Mouse (Mus musculus) brain, embryonic 14.5 days (tissue): ENCODE results near the gene Atp8b4. TPM values are rescaled to one million over a fixed set of nuclear protein-coding genes. Genes with fewer than 3 reads are reported as not detected.

Experiments
- DNase-seq: peaks from one replicate; pipeline ENCODE4 v3.0.0-alpha.2; 2011; ENCODE audit warnings: low read depth
- CTCF ChIP-seq: fragments of 200-500 bp; IDR thresholded peaks from 2 replicates; pipeline ENCODE4 v1.5.1; 2012; ENCODE audit warnings: inconsistent platforms, mild to moderate bottlenecking, moderate library complexity, borderline replicate concordance; ENCODE audit not compliant: insufficient read depth, insufficient read length; ENCODE audit errors: extremely low read depth
- POLR2A ChIP-seq: fragments of 200-500 bp; IDR thresholded peaks from 2 replicates; pipeline ENCODE4 v1.6.1; 2012; ENCODE audit warnings: mild to moderate bottlenecking, inconsistent platforms, borderline replicate concordance; ENCODE audit not compliant: poor library complexity, insufficient read depth, insufficient read length, severe bottlenecking; ENCODE audit errors: extremely low read depth
- polyA plus RNA-seq: library from polyadenylated mRNA; depleted of rRNA; stranded (reverse); fragments of >200 nt; gene quantifications from 2 replicates; pipeline ENCODE4 v1.2.3, GENCODE M21; 2012

Atp8b4 gene
- polyA plus RNA-seq, 1 experiment, result 0.08 TPM

- peak; percentile 9 for DNase-seq
- no peak for TF ChIP-seq POLR2A
- TF ChIP-seq CTCF, result no peak
Measured at GRCm38 (mm10) chr2:126420901-126421300, 79.6 kb downstream of the Atp8b4 start.

GRCm38 (mm10) chr2:126418916-126419315, 81.6 kb downstream of the Atp8b4 start:
- no peak for TF ChIP-seq CTCF
- no peak for TF ChIP-seq POLR2A
- no peak for DNase-seq

GRCm38 (mm10) chr2:126416772-126417171, 83.7 kb downstream of the Atp8b4 start:
- TF ChIP-seq CTCF, result no peak
- no peak for TF ChIP-seq POLR2A

GRCm38 (mm10) chr2:126415981-126416380, 84.5 kb downstream of the Atp8b4 start:
- TF ChIP-seq POLR2A (no peak), CTCF (no peak)
- DNase-seq, result no peak

More at GRCm38 (mm10) chr2:126416772-126417171, 83.7 kb downstream of the Atp8b4 start:
- no peak for DNase-seq

- DNase-seq, result no peak
- no peak for TF ChIP-seq POLR2A
- no peak for TF ChIP-seq CTCF
Measured at GRCm38 (mm10) chr2:126412759-126413158, 87.7 kb downstream of the Atp8b4 start.

- TF ChIP-seq CTCF (no peak), POLR2A (no peak)
- DNase-seq, result no peak
Measured at GRCm38 (mm10) chr2:126399454-126399853, 101.0 kb downstream of the Atp8b4 start.

- no peak for TF ChIP-seq POLR2A
- TF ChIP-seq CTCF, result no peak
- no peak for DNase-seq
Measured at GRCm38 (mm10) chr2:126399017-126399416, 101.5 kb downstream of the Atp8b4 start.

GRCm38 (mm10) chr2:126398216-126398615, 102.3 kb downstream of the Atp8b4 start:
- no peak for DNase-seq
- no peak for TF ChIP-seq POLR2A
- TF ChIP-seq CTCF, result no peak

- TF ChIP-seq CTCF, result no peak
- no peak for TF ChIP-seq POLR2A
- no peak for DNase-seq
Measured at GRCm38 (mm10) chr2:126397513-126397912, 103.0 kb downstream of the Atp8b4 start.

- DNase-seq, result no peak
- TF ChIP-seq POLR2A (no peak), CTCF (no peak)
Measured at GRCm38 (mm10) chr2:126394924-126395323, 105.5 kb downstream of the Atp8b4 start.

- DNase-seq, result no peak
- TF ChIP-seq CTCF (no peak), POLR2A (no peak)
Measured at GRCm38 (mm10) chr2:126387458-126388037, 112.9 kb downstream of the Atp8b4 start.

GRCm38 (mm10) chr2:126386056-126386455, 114.4 kb downstream of the Atp8b4 start:
- TF ChIP-seq POLR2A (no peak), CTCF (no peak)
- no peak for DNase-seq

- no peak for DNase-seq
- no peak for TF ChIP-seq POLR2A
- TF ChIP-seq CTCF, result no peak
Measured at GRCm38 (mm10) chr2:126380300-126380699, 120.2 kb downstream of the Atp8b4 start.

GRCm38 (mm10) chr2:126371634-126372033, 128.8 kb downstream of the Atp8b4 start:
- DNase-seq, result no peak
- no peak for TF ChIP-seq POLR2A
- no peak for TF ChIP-seq CTCF
